Mouse (Mus musculus): ENCODE data around the gene Krt32.

Gene Krt32

DNA sequence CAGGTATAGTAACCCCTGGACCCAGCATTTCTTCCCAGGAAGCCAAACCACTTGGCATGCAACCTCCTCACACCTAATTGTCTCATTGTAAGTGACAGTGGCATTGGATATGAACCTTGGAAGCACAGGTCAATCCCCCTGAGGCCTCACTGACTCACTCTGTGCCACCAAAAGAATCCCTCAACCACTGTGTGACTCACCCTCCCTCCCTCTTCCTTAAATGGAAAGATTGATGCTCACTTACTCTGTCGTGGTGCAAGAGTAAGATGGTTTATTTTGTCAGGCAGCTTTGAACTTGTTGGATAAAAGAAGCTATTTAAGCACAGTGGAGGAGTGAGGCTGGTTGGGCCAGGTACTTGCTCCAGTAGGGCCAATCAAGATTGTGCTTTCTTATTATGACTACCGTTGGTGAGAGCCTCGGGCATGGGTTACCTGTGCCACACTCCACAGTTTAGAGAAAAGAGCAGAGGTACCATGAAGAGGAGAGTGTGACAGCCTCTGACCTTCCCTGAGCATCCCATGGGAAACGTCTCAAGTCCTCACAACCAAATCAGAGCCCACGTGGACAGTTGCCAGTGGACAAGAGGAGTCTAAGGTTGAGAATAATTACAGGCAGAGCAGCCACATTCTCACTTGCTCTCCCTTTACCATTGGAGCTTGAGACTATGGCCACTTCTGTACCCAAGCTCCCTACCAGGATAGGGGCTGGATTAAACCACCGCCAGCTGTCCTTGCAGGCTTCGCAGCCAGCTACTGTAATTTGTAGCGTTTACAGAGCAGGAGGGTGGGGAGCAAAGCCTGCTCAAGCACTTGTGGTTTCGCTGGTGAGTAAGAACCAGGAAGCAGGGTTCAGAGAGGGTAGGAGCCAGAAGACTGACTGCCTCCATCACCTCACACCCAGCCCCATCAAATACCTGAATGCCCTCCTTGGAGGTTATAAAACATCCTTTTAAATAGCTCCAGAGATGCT is 32.1 kb downstream of the Krt32 start:
- no peak for DNase-seq (ENCODE audit: low spot score)

DNA sequence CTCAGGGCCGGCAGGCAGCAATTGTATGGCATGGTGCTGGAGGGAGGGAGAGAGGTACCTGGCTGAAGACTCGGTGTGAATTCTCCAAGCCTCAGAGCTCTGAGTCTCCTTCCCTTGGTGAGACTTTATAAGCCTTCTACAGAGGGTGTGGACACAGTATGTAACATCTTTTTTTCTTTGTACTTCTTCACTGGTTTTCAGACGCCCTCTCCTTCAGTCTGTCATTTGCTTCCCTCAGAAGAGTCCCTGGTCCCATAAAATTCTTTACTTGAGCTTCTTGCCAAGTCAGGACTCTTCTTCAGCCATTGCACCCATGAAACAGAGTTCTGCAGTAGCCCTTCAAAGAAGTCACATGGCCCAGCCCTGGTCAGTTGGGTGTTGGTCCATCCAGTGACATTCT is 37.6 kb downstream of the Krt32 start, which contains the start of gene Krt31:
Gene Krt31 (minus strand): TSS at position 101 of the 400 bp plus-strand sequence.
- DNase-seq (ENCODE audit: low spot score): no peak

DNA sequence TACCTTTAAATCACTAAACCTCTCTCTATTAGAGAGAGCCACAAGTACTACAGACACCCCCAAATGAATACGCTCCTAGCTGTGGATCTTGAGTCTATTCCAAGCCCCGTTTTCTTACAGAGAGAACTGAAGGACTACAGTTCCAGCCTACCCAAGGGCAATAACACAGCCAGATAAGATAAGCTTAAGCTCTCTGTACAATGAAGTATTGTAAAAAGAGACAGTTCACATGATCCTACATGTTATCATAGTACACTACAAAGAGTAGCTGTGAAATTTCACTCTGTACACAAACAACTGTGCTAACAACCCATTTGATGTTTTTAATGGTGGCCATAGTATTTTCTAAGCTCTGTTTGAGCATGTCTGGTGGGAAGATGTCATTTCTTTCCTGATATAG is 40.8 kb downstream of the Krt32 start:
- no peak for DNase-seq (ENCODE audit: low spot score)

DNA sequence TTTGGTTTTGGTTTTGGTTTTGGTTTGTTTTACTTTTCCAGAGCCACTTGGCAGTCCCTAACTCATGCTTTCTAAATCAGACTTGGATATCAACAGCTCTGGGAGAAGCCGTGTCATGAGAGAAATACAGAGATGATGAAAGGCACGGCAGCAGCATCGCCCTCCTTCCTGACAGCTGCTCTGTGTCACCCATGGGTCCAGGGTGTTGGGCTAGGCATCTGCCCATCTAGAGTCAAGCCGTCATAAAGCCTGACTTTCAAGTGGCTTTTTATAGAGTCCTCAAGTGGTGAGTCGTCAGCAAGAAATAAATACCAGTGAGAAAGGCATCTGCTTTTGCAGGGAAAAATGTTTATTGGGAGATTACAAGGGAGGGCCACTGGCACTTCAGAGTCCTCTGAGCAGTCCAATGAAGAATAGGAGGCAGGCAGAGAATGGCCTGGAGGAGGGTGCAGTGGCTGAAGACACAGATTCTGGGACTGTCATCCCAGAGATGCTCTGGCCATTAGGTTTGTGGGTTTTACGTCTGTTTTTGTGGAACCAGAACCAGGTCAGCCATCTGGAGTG is 41.6 kb downstream of the Krt32 start:
- no peak for DNase-seq (ENCODE audit: low spot score)

DNA sequence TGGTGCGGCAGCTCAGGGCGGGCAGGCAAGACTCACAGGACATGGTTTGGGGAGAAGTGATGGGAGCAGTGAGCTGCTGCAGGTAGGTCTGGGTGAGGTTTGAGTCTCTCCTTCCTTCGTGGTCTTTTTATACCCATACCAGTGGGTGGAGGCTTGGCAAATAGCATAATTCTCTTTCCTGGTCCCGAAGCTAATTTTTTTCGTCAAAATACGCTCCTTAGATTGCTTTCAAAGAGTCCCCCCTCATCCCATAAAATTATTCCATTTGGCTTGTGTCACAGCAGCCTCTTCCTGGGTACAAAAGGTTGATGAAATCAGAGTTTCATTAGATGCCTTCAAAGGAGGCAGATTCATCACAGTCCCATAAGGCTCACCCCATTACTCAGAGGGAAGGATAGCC is 46.6 kb downstream of the Krt32 start, which contains the start of gene Krt34:
Gene Krt34 (minus strand): TSS at position 101 of the 400 bp plus-strand sequence.
- no peak for DNase-seq (ENCODE audit: low spot score)

Data from ovary, postnatal 36 days (tissue).